Mouse (Mus musculus): Measurements from ENCODE around the gene E030025P04Rik. TPM values are rescaled to one million over a fixed set of nuclear protein-coding genes. Genes with fewer than 3 reads are reported as not detected.

Gene E030025P04Rik
- polyA plus RNA-seq (2017; shearing (Covaris generic)): not detected

GRCm38 (mm10) chr11:109144236-109144635 is at the start of gene E030025P04Rik:
Gene E030025P04Rik, minus strand, starts transcription at chr11:109144369.

Other genes with a start within 250 kb of the E030025P04Rik start
- gene Axin2, start 224.0 kb downstream of the E030025P04Rik start, polyA plus RNA-seq (2017; shearing (Covaris generic)): 1 to 10 TPM; 7.8 to 8.9 TPM
- gene Rgs9, start 153.8 kb upstream of the E030025P04Rik start, polyA plus RNA-seq (2017; shearing (Covaris generic)): 1 to 10 TPM; 2.3 to 2.4 TPM
- 10 to 100 TPM; 72.3 to 87.2 TPM for gene Gna13, start 218.5 kb upstream of the E030025P04Rik start, polyA plus RNA-seq (2017; shearing (Covaris generic))

All from activated CD4-positive, CD25-positive, alpha-beta regulatory T cell (primary cell).